Mouse (Mus musculus): Measurements from ENCODE around the gene Pold2.

Pold2 gene

DNA sequence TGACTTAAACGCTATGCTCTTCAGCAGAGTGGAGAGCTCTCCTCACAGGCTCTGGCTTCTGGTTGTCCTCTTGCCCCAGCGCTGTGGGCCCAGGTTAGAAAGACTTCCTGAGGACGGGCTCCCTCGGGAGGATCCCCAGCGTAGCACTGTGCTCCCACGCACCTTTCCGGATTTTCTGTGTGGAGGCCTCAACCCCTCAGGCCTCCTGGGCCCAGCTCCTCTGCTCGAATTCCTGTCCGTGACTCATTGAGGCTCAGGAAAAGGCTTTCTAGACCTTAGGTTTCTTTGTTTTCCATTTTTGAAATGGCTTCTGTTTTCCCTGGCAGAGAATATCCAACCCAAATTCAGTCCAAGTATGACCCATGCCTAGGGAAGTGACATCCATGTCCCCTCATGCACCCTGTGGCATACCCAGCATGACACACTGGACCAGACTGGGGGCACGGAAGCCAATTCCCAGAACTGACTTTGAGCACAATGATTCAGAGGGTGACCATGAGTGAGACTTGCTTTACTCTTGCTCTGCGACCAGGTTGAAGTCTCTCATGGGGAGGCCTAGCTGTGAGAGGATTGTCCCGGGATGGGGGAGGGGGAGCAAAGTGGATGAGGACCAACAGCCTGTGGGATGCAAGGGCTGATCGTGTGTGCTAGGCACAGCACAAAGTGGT lies 18.1 kb downstream of the Pold2 start:
- Histone ChIP-seq H3K36me3 (ENCODE audit: control insufficient read depth, insufficient read depth, low read length, poor library complexity, severe bottlenecking) (no peaks in the 10 kb centered on the region), H3K27me3 (ENCODE audit: control insufficient read depth, insufficient read depth, low read length, poor library complexity, severe bottlenecking) (no peaks in the 10 kb centered on the region)
- DNase-seq (ENCODE audit: low read depth, low spot score) = no peak

DNA sequence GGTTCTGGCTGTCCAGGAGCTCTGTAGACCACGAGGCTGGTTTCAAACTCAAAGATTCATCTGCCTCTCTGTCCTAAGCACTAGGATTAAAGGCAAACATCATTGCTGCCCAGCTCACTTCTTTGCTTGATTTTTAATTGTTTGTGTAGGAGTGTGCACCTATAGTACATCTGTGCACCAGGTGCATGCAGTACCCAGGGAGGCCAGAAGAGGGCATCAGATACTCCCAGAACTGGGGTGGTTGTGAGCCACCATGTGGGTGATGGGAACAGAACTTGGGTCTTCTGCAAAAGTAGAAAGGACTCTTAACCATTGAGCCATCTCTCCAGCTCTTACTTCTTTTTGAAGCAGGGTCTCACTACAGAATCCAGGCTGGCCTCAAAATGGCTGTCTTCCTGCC lies 19.4 kb downstream of the Pold2 start:
- Histone ChIP-seq H3K27me3 (ENCODE audit: control insufficient read depth, insufficient read depth, low read length, poor library complexity, severe bottlenecking) (no peaks in the 10 kb centered on the region), H3K36me3 (ENCODE audit: control insufficient read depth, insufficient read depth, low read length, poor library complexity, severe bottlenecking) (no peaks in the 10 kb centered on the region)
- DNase-seq (ENCODE audit: low read depth, low spot score) = peak; percentile 34

DNA sequence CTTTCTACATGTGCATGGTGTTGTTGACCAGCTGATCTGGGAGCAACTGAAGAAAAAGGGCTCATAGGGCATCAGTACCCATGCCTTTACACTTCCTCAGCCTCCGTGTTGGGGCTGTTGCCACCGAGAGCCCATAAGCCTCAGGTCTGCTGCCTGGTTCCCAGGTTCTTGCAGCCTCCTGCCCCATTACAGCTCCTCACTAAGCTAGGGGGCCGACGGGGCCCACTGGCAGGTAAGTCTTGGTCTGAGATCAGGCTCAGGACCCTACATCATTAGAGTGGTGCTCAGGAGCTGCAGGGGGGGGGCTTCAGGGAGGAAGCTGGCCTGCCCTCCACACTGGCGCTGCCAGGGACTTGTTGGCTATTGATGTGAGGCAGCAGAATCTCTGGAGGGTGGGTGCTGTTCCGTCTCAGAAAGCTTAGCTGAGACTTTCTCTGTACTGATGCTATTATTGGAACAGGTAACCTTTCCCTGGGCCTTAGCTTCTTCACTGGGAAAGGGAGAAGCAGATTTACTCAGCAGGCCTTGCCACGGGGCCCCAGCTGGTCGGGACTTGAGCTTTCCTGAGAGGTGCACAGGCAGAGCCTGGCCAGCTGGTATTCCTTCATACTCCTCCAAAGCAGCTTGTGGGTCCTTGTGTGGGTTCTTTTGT lies 21.5 kb downstream of the Pold2 start:
- no peaks in the 10 kb centered on the region for H3K36me3 ChIP-seq (ENCODE audit: control insufficient read depth, insufficient read depth, low read length, poor library complexity, severe bottlenecking)
- H3K27me3 ChIP-seq (ENCODE audit: control insufficient read depth, insufficient read depth, low read length, poor library complexity, severe bottlenecking) = no peaks in the 10 kb centered on the region
- no peak for DNase-seq (ENCODE audit: low read depth, low spot score)

DNA sequence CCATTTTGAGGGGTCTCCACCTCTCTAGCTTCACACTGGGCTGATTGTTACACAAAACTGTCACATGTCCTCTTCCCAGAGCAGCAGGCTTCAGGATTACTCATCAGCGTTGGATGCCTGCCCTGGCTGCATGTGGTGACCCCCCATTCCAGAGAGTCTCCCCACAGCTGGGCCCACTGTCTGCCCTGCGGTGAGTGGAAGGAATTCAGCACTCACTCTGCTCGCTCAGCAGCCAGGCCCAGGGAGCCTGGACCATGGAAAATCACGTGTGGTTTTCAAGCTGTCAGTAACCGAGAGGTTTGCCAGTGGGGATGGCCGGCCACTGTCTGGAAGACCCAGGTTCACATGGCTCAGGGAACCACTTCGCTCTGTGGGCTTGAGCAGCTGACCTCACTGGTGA lies 22.2 kb downstream of the Pold2 start:
- Histone ChIP-seq H3K36me3 (ENCODE audit: control insufficient read depth, insufficient read depth, low read length, poor library complexity, severe bottlenecking) (no peaks in the 10 kb centered on the region), H3K27me3 (ENCODE audit: control insufficient read depth, insufficient read depth, low read length, poor library complexity, severe bottlenecking) (no peaks in the 10 kb centered on the region)
- DNase-seq (ENCODE audit: low read depth, low spot score) = no peak

DNA sequence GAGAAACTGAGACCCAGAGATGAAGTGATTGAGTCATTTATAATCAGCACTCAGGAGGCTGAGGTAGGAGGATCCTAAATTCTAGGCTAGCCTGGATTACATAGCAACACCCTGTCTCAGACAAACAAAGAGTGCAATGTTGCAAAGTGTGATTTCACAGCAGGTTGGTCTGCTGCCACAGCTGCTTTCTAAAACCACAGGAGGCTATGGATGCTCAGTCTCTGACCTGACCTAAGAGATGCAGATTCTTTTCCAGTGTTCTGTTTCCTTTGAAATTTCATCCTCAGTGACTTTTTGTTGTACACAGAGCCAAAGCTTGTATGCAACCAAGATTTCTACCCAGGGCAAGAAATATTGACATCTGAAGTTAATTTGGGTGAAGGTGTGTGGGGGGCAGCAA lies 22.6 kb downstream of the Pold2 start:
- DNase-seq (ENCODE audit: low read depth, low spot score) = no peak

DNA sequence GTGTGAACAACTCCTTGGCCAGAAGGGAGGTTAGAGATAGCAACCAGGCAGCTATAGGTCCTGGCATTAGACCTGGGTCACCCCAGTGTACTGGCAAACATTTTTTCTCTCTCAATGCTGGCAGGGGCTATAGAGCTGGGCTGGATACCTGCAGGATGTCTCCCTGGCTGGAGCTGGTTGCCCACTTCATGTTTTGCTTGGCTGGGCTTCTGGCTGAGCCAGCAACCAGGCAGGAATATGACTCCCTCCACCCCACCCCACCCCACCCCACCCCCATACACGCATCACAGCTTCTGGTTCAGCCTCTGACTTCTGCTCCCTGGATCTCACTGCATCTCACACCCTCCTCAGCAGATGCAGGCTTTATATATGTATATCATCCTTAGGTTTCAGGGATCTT lies 25.8 kb downstream of the Pold2 start:
- no peaks in the 10 kb centered on the region for H3K27me3 ChIP-seq (ENCODE audit: control insufficient read depth, insufficient read depth, low read length, poor library complexity, severe bottlenecking)
- H3K36me3 ChIP-seq (ENCODE audit: control insufficient read depth, insufficient read depth, low read length, poor library complexity, severe bottlenecking) = no peaks in the 10 kb centered on the region
- DNase-seq (ENCODE audit: low read depth, low spot score) = no peak

More for the DNA sequence above, 22.6 kb downstream of the Pold2 start:
- H3K27me3 ChIP-seq (ENCODE audit: control insufficient read depth, insufficient read depth, low read length, poor library complexity, severe bottlenecking) = no peaks in the 10 kb centered on the region
- H3K36me3 ChIP-seq (ENCODE audit: control insufficient read depth, insufficient read depth, low read length, poor library complexity, severe bottlenecking) = no peaks in the 10 kb centered on the region

DNA sequence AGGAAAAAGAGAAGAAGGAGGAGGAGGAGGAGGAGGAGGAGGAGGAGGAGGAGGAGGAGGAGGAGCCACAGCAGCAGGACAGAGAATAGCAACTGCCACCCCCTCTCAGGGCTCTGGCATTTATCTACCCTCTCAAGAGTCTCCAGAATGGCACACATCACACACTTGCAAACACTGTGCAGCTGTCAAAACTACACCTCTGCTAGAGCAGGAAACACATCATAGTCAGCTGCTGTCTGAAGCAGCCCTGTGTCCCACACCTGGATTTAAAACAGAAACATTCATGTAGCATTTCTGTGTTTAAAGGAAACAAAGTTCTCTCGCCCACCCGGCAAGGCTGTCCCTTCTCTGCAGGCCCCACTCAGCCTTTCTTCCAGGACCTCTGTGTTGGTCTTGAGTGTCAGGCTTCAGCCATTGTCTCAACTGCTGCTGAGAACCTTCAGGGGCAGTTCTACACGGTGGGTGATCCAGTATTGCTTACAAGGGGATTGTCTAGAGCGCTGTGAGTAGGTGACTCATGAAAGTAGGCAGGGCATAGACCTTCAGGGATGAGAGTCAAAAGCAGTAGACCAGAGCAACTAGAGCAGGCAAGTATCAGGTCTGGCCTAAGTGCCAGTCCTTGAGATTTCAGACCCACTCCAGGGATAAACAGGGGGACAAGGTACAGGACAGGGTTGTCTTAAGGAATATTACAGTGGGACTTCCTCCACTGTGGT lies 26.9 kb downstream of the Pold2 start:
- no peaks in the 10 kb centered on the region for H3K27me3 ChIP-seq (ENCODE audit: control insufficient read depth, insufficient read depth, low read length, poor library complexity, severe bottlenecking)
- H3K36me3 ChIP-seq (ENCODE audit: control insufficient read depth, insufficient read depth, low read length, poor library complexity, severe bottlenecking) = no peaks in the 10 kb centered on the region
- DNase-seq (ENCODE audit: low read depth, low spot score) = no peak

DNA sequence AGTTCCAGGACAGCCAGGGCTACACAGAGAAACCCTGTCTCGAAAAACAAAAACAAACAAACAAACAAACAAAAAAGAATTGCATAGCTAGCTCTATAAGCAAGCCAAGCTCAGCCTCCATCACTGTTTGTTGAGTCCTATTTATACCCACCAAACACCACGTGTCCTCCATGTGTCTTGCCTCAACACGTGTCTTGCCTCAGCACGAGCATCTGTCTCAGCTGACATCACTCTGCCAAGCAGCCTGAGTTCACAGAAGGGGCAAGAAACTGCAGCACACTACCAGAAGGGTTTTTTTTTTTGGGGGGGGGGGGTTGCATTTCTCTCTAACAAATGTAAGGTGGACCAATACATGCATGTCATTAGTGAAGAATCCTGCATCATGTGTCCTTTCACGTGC lies 27.6 kb downstream of the Pold2 start:
- no peak for DNase-seq (ENCODE audit: low read depth, low spot score)
- Histone ChIP-seq H3K36me3 (ENCODE audit: control insufficient read depth, insufficient read depth, low read length, poor library complexity, severe bottlenecking) (no peaks in the 10 kb centered on the region), H3K27me3 (ENCODE audit: control insufficient read depth, insufficient read depth, low read length, poor library complexity, severe bottlenecking) (no peaks in the 10 kb centered on the region)

DNA sequence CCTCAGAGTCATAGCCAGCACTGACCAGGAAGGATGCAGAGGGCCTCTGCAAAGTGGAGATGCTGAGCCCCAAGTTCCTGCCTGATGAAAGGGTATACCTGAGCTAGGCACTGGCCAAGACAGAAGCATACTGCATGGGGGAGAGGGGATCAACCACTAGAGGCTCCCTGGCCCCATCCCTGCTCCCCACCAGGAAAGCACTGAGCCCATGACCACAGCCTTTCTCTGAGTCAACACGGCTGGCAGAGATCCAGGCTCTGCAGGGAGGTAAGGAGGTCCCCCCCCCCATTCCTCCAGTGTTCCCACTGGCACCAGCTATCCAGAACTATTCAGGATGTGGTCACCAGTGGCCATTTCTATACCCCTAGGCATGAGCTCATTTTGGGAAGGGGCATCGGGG lies 28.8 kb downstream of the Pold2 start:
- no peaks in the 10 kb centered on the region for H3K27me3 ChIP-seq (ENCODE audit: control insufficient read depth, insufficient read depth, low read length, poor library complexity, severe bottlenecking)
- no peaks in the 10 kb centered on the region for H3K36me3 ChIP-seq (ENCODE audit: control insufficient read depth, insufficient read depth, low read length, poor library complexity, severe bottlenecking)
- no peak for DNase-seq (ENCODE audit: low read depth, low spot score)

DNA sequence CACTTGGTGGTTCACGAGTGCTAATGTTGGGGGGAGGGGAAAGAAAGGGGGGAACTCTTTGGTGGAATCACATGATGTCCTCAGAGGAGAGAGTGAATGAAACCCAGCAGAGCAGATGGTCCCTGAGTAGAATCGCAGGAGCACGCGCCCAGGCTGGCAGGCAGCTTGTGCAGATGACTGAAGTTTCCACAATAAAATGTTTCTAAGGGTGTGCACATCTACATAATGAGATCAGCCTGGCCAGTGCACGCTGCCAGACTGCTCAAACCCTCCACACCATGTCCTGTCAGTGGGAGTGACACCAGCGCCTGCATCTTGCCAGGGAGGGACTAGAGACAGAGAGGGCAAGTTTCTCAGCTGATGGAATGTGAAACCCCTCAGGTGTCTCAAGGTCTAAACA lies 29.4 kb downstream of the Pold2 start:
- Histone ChIP-seq H3K36me3 (ENCODE audit: control insufficient read depth, insufficient read depth, low read length, poor library complexity, severe bottlenecking) (no peaks in the 10 kb centered on the region), H3K27me3 (ENCODE audit: control insufficient read depth, insufficient read depth, low read length, poor library complexity, severe bottlenecking) (no peaks in the 10 kb centered on the region)
- no peak for DNase-seq (ENCODE audit: low read depth, low spot score)

DNA sequence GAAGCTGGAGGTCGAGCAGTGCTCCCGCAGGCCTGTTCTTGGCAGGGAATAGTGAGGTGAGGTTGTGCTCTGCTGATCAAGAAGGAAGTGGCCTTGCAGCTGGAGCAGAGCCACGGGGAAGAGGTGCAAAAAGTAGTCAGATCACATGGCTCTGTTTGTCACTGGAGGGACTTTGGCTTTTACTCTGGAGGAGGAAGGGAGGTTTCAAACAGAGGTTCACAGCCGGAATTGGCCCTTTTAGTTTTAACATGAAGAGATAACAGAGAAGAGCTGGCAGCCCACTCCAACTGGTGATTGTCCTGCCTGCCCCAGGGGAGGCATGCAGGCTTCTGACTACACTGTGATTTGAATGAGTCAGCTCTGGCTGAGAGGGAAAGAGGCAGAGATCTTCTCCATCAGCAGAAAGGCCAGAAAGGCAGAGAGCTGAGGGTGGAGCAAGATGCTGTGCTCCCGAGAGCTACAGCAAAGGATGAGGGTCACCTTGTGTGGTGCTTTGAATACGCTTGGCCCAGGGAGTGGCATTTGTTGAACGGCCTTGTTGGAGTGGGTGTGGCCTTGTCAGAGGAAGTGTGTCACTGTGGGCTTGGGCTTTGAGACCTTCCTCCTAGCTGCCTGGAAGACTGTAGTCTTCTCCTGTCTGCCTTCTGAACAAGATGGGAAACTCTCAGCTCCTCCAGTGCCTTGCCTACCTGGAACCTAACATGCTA lies 31.3 kb downstream of the Pold2 start:
- no peaks in the 10 kb centered on the region for H3K36me3 ChIP-seq (ENCODE audit: control insufficient read depth, insufficient read depth, low read length, poor library complexity, severe bottlenecking)
- no peak for DNase-seq (ENCODE audit: low read depth, low spot score)
- no peaks in the 10 kb centered on the region for H3K27me3 ChIP-seq (ENCODE audit: control insufficient read depth, insufficient read depth, low read length, poor library complexity, severe bottlenecking)

DNA sequence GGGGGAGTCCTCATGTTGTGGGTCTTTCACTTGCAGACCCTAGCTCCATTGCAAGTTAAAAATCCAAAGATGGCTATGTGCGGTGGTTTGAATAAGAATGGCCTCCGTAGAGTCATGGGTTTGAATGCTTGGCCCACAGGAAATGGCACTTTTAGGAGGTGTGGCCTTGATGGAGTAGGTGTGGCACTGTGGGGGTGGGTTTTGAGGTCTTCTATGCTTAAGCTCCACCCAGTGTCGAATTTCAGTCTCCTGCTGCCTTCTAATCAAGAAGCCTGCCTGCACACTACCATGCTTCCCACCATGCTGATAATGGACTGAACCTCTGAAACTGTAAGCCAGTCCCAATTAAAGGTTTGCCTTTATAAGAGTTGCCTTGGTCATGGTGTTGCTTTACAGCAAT lies 35.0 kb downstream of the Pold2 start:
- DNase-seq (ENCODE audit: low read depth, low spot score) = no peak
- no peaks in the 10 kb centered on the region for H3K27me3 ChIP-seq (ENCODE audit: control insufficient read depth, insufficient read depth, low read length, poor library complexity, severe bottlenecking)
- no peaks in the 10 kb centered on the region for H3K36me3 ChIP-seq (ENCODE audit: control insufficient read depth, insufficient read depth, low read length, poor library complexity, severe bottlenecking)

DNA sequence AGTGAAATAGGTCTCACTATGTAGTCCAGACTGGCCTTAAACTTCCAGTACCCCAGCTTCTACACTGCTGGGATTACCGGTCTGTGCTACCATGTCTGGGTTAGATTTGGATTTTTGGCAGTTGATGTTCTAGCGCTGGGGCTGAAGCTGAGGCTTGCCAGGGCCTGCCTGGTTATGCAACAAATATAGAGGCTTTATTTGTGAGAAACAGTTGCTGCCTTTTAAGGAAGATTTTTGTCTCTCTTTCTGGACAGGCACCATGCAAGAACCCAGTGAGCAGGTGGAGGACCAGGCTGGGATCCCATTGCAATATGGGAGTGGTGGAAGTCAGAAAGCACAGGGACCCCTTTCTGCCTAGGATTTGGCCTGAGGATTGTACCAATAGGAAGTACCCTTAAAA lies 36.3 kb downstream of the Pold2 start:
- no peak for DNase-seq (ENCODE audit: low read depth, low spot score)
- Histone ChIP-seq H3K27me3 (ENCODE audit: control insufficient read depth, insufficient read depth, low read length, poor library complexity, severe bottlenecking) (no peaks in the 10 kb centered on the region), H3K36me3 (ENCODE audit: control insufficient read depth, insufficient read depth, low read length, poor library complexity, severe bottlenecking) (no peaks in the 10 kb centered on the region)

DNA sequence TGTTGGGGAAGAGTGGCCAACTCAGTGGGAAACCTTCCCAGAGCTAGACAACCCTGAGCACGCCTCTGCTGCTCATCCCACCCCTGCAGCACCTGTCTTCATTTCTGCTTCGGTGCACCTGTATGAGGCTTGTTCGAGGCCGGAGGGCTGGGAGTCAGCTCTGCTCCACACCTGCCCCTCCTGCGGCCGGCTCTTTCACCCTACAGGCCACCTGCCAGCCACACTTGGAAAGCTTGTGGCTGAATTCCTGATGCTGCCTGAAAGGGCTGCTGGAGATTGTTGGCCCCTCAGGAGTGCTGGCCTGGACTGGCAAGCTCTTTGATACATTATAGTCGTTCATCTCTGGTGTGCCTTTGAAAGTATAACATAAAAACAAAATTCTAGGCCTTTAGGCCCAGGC lies 37.7 kb downstream of the Pold2 start:
- no peaks in the 10 kb centered on the region for H3K27me3 ChIP-seq (ENCODE audit: control insufficient read depth, insufficient read depth, low read length, poor library complexity, severe bottlenecking)
- no peak for DNase-seq (ENCODE audit: low read depth, low spot score)
- H3K36me3 ChIP-seq (ENCODE audit: control insufficient read depth, insufficient read depth, low read length, poor library complexity, severe bottlenecking) = no peaks in the 10 kb centered on the region
